Mouse (Mus musculus): Measurements from ENCODE around the gene Trim26. TPM values are rescaled to one million over a fixed set of nuclear protein-coding genes. Genes with fewer than 3 reads are reported as not detected.
"Not testable (repeated sequence)": the region's sequence is repeated elsewhere in the genome, so short reads cannot be mapped to it uniquely, and the experiment has no call there.

Trim26 gene
- total RNA-seq, 4 experiments from 2014 or later, result 23.1 to 26.2 (median 24.2) TPM

GRCm38 (mm10) chr17:36851200-36851599 is 14.3 kb downstream of the Trim26 start:
- DNase-seq (ENCODE audit: low spot score in 2 of 2), result no peak

- no peak for DNase-seq (ENCODE audit: low spot score in 2 of 2)
These were observed 14.7 kb downstream of the Trim26 start for GRCm38 (mm10) chr17:36851627-36852026.

- DNase-seq (ENCODE audit: low spot score in 2 of 2), result no peak
These were observed 18.6 kb downstream of the Trim26 start for GRCm38 (mm10) chr17:36855484-36855883.

- no peak for DNase-seq (ENCODE audit: low spot score in 2 of 2)
These were observed 19.3 kb downstream of the Trim26 start for GRCm38 (mm10) chr17:36856236-36856635.

- DNase-seq (ENCODE audit: low spot score in 2 of 2), result no peak
These were observed 21.2 kb downstream of the Trim26 start for GRCm38 (mm10) chr17:36858181-36858580.

- no peak for DNase-seq (ENCODE audit: low spot score in 2 of 2)
These were observed 24.7 kb downstream of the Trim26 start for GRCm38 (mm10) chr17:36861680-36862079.

GRCm38 (mm10) chr17:36866719-36867527 is 30.0 kb downstream of the Trim26 start, which contains the start of gene Trim15:
TSS of gene Trim15 (minus strand) at chr17:36867210.
- no peak for DNase-seq (ENCODE audit: low spot score in 2 of 2)

- DNase-seq (ENCODE audit: low spot score in 2 of 2), result no peak
These were observed 31.9 kb downstream of the Trim26 start for GRCm38 (mm10) chr17:36868836-36869235.

- no peak for DNase-seq (ENCODE audit: low spot score in 2 of 2)
These were observed 32.5 kb downstream of the Trim26 start, which contains the start of gene Trim10 for GRCm38 (mm10) chr17:36869284-36869954. TSS of gene Trim10 (plus strand) at chr17:36869574.

- no peak for DNase-seq (ENCODE audit: low spot score in 2 of 2)
These were observed 33.2 kb downstream of the Trim26 start for GRCm38 (mm10) chr17:36869955-36870810.

GRCm38 (mm10) chr17:36874636-36875035 is 37.7 kb downstream of the Trim26 start:
- DNase-seq (ENCODE audit: low spot score in 2 of 2), result no peak

- no peak for DNase-seq (ENCODE audit: low spot score in 2 of 2)
These were observed 46.4 kb downstream of the Trim26 start for GRCm38 (mm10) chr17:36883350-36883749.

GRCm38 (mm10) chr17:36885132-36885790 is 48.3 kb downstream of the Trim26 start:
- no peak for DNase-seq (ENCODE audit: low spot score in 2 of 2)

- no peak for DNase-seq (ENCODE audit: low spot score in 2 of 2)
These were observed 53.4 kb downstream of the Trim26 start, which contains the start of gene Trim40 for GRCm38 (mm10) chr17:36890073-36890903. TSS of gene Trim40 (minus strand) at chr17:36890123.

- not testable (repeated sequence) for DNase-seq (ENCODE audit: low spot score in 2 of 2)
These were observed 54.6 kb downstream of the Trim26 start for GRCm38 (mm10) chr17:36891496-36891895.

- DNase-seq (ENCODE audit: low spot score in 2 of 2), result no peak
These were observed 55.4 kb downstream of the Trim26 start for GRCm38 (mm10) chr17:36892362-36892761.

GRCm38 (mm10) chr17:36893387-36893786 is 56.5 kb downstream of the Trim26 start:
- DNase-seq (ENCODE audit: low spot score in 2 of 2), result no peak

- DNase-seq (ENCODE audit: low spot score in 2 of 2), result no peak
These were observed 59.6 kb downstream of the Trim26 start for GRCm38 (mm10) chr17:36896583-36896982.

- no peak for DNase-seq (ENCODE audit: low spot score in 2 of 2)
These were observed 60.1 kb downstream of the Trim26 start for GRCm38 (mm10) chr17:36897065-36897464.

Data from left cerebral cortex, adult 8-10 months (tissue).